Mouse (Mus musculus) olfactory bulb, adult 2 months (tissue): ENCODE measurements around the gene Celf5.

Experiments
- CTCF ChIP-seq: fragments of 200-500 bp; IDR thresholded peaks from 2 replicates; pipeline ENCODE4 v1.5.1; 2012; ENCODE audit warnings: low read depth, mild to moderate bottlenecking, low read length, moderate library complexity; ENCODE audit not compliant: insufficient read depth
- POLR2A ChIP-seq: fragments of 200-500 bp; IDR thresholded peaks from 2 replicates; pipeline ENCODE4 v1.6.1; 2012; ENCODE audit warnings: mild to moderate bottlenecking, low read depth, low read length, moderate library complexity; ENCODE audit not compliant: insufficient read depth

DNA sequence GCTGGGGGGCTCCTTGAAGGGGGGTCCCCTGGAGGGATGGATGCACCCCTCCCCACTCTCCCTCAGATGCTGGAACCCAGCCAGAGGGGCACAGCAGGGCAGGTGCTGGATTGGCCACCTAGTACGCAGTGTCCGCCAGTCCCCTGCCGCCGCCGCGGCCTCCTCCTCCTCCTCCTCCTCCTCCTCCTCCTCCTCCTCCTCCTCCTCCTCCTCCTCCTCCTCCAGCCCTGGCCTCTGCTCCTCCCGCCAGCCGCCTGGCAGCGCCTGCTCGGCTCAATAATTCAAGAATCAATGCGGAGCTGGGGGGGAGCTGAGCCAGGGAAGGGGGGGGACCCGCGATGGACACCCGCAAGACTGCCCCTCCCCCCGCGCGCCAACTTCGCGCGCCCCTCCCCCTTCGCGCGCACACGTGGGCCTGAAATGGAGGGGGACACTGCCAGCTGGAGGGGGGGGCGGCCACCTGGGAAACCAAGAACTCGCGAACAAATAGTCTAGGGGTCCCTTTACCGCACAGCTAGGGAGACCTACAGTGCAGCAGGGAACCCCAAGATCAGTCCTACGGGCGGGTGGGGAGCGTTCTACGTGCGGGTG, 56.3 kb downstream of the Celf5 start:
- TF ChIP-seq CTCF, result no peak
- TF ChIP-seq POLR2A, result no peak
